Mouse (Mus musculus): ENCODE data around the gene P4htm. TPM values are rescaled to one million over a fixed set of nuclear protein-coding genes. Genes with fewer than 3 reads are reported as not detected.
"Not testable (repeated sequence)": the region's sequence is repeated elsewhere in the genome, so short reads cannot be mapped to it uniquely, and the experiment has no call there.

Gene P4htm
- polyA plus RNA-seq, 1 experiment from 2014 or later = 11.9 TPM

DNA sequence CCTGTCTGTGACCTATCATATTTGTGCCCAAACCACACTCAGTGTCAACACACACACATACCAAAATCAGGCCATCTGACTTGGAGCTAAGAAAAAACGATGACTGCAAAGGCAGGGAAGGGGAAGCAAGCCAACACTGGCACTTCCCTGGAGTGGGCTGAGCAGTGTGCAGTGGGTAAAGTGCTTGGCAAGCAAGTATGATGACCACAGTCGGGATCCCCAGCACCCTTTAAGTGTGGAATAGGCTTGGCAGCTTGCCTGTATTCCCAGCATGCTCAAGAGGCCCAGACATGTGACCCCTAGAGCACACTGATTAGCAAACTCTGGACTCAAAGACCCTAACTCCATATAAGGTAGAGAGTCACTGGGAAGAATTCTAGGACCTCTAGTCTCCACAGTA is 29.0 kb upstream of the P4htm start:
- Histone ChIP-seq H3K27me3 (ENCODE audit: control insufficient read depth, insufficient read depth, low read length) (no peaks in the 10 kb centered on the region), H3K4me1 (replicated peaks; ENCODE audit: control insufficient read depth, insufficient read depth, low read length) (no peaks in the 10 kb centered on the region), H3K4me2 (ENCODE audit: low read depth, low read length, severe bottlenecking) (no peak overlapping the region), H3K27ac (ENCODE audit: low read depth, low read length) (no peak overlapping the region), H3K9me3 (ENCODE audit: control insufficient read depth, low read length) (no peaks in the 10 kb centered on the region), H3K9ac (ENCODE audit: low read length) (no peak overlapping the region), H3K4me3 (ENCODE audit: low read depth, low read length) (no peak overlapping the region), H3K36me3 (ENCODE audit: control insufficient read depth, insufficient read depth, low read length) (no peaks in the 10 kb centered on the region)
- ATAC-seq (replicated peaks; ENCODE audit: low FRiP score) (no peak), DNase-seq (ENCODE audit: low spot score) (no peak)
- 76% methylated on average over 2 of the region's 2 CpGs for WGBS

DNA sequence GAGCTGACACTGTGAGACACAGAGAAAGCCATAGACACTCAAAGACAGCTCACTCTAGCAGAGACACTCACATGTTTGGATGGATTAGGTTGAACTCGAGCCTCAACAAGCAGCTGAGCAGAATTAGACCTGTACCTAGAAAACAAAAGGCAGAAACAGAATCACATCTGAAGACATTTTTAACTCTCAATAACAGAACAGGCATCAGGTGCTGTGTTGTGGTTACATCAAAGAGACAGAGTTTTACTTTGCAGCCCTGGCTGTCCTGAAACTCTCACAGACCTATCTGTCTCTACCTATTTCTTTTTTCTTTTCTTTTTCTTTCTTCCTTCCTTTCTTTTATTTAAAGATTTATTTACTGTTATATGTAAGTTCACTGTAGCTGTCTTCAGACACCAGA is 19.8 kb upstream of the P4htm start:
- H3K4me1 ChIP-seq (replicated peaks; ENCODE audit: control insufficient read depth, insufficient read depth, low read length) = no peaks in the 10 kb centered on the region
- H3K4me2 ChIP-seq (ENCODE audit: low read depth, low read length, severe bottlenecking) = no peak overlapping the region
- no peak overlapping the region for H3K27ac ChIP-seq (ENCODE audit: low read depth, low read length)
- ATAC-seq (replicated peaks; ENCODE audit: low FRiP score) (no peak), DNase-seq (ENCODE audit: low spot score) (no peak)
- no peak overlapping the region for H3K4me3 ChIP-seq (ENCODE audit: low read depth, low read length)
- no peak overlapping the region for H3K9ac ChIP-seq (ENCODE audit: low read length)
- H3K9me3 ChIP-seq (ENCODE audit: control insufficient read depth, low read length) = no peaks in the 10 kb centered on the region
- H3K36me3 ChIP-seq (ENCODE audit: control insufficient read depth, insufficient read depth, low read length) = peaks cover 4% of the 10 kb centered on the region; the same call in 1 of the 2 replicates
- WGBS = 94% methylated on average over 1 of the region's 1 CpGs
- no peaks in the 10 kb centered on the region for H3K27me3 ChIP-seq (ENCODE audit: control insufficient read depth, insufficient read depth, low read length)

DNA sequence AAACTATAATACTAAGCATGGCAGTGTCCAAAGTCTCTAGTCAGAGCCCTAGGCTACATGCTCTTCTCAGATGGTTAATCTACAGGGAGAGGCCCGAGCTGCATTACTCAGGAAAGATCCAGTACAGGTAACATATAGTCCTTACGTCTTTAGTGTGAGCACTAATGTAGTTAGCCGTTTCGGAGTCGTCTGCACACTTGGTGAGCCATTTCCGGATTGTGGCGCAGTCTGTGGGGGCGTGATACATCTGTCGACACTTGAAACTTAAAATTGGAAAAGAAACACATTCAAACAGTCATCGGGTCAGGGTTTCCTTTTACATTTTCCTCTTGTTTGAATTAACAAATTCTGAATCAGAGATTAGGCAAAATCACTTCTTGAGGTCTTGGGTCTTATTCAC is 14.0 kb upstream of the P4htm start:
- 96% methylated on average over 10 of the region's 10 CpGs for WGBS
- ATAC-seq (replicated peaks; ENCODE audit: low FRiP score) = no peak
- no peak for DNase-seq (ENCODE audit: low spot score)
- H3K9ac ChIP-seq (ENCODE audit: low read length) = no peak overlapping the region
- H3K27ac ChIP-seq (ENCODE audit: low read depth, low read length) = no peak overlapping the region
- no peak overlapping the region for H3K4me2 ChIP-seq (ENCODE audit: low read depth, low read length, severe bottlenecking)
- no peak overlapping the region for H3K4me3 ChIP-seq (ENCODE audit: low read depth, low read length)
- no peaks in the 10 kb centered on the region for H3K9me3 ChIP-seq (ENCODE audit: control insufficient read depth, low read length)
- no peaks in the 10 kb centered on the region for H3K4me1 ChIP-seq (replicated peaks; ENCODE audit: control insufficient read depth, insufficient read depth, low read length)
- no peaks in the 10 kb centered on the region for H3K27me3 ChIP-seq (ENCODE audit: control insufficient read depth, insufficient read depth, low read length)
- no peaks in the 10 kb centered on the region; the same call in 1 of the 2 replicates for H3K36me3 ChIP-seq (ENCODE audit: control insufficient read depth, insufficient read depth, low read length)

GRCm38 (mm10) chr9:108608889-108609288 is 11.4 kb upstream of the P4htm start:
- no peak overlapping the region for H3K27ac ChIP-seq (ENCODE audit: low read depth, low read length)
- no peak overlapping the region for H3K4me3 ChIP-seq (ENCODE audit: low read depth, low read length)
- no peak for DNase-seq (ENCODE audit: low spot score)
- no peaks in the 10 kb centered on the region for H3K4me1 ChIP-seq (replicated peaks; ENCODE audit: control insufficient read depth, insufficient read depth, low read length)
- no peak for ATAC-seq (replicated peaks; ENCODE audit: low FRiP score)
- WGBS = 94% methylated on average over 4 of the region's 4 CpGs
- H3K36me3 ChIP-seq (ENCODE audit: control insufficient read depth, insufficient read depth, low read length) = no peaks in the 10 kb centered on the region; the same call in 1 of the 2 replicates
- H3K9ac ChIP-seq (ENCODE audit: low read length) = no peak overlapping the region
- H3K9me3 ChIP-seq (ENCODE audit: control insufficient read depth, low read length) = no peaks in the 10 kb centered on the region
- no peaks in the 10 kb centered on the region for H3K27me3 ChIP-seq (ENCODE audit: control insufficient read depth, insufficient read depth, low read length)
- no peak overlapping the region for H3K4me2 ChIP-seq (ENCODE audit: low read depth, low read length, severe bottlenecking)

- not testable (repeated sequence) for H3K27ac ChIP-seq (ENCODE audit: low read depth, low read length); ATAC-seq (replicated peaks; ENCODE audit: low FRiP score); H3K27me3 ChIP-seq (ENCODE audit: control insufficient read depth, insufficient read depth, low read length); H3K36me3 ChIP-seq (ENCODE audit: control insufficient read depth, insufficient read depth, low read length); H3K4me2 ChIP-seq (ENCODE audit: low read depth, low read length, severe bottlenecking); H3K4me3 ChIP-seq (ENCODE audit: low read depth, low read length); H3K9ac ChIP-seq (ENCODE audit: low read length); H3K9me3 ChIP-seq (ENCODE audit: control insufficient read depth, low read length); H3K4me1 ChIP-seq (replicated peaks; ENCODE audit: control insufficient read depth, insufficient read depth, low read length); DNase-seq (ENCODE audit: low spot score)
- 92% methylated on average over 5 of the region's 5 CpGs for WGBS
These were observed 10.5 kb upstream of the P4htm start for GRCm38 (mm10) chr9:108607929-108608328.

DNA sequence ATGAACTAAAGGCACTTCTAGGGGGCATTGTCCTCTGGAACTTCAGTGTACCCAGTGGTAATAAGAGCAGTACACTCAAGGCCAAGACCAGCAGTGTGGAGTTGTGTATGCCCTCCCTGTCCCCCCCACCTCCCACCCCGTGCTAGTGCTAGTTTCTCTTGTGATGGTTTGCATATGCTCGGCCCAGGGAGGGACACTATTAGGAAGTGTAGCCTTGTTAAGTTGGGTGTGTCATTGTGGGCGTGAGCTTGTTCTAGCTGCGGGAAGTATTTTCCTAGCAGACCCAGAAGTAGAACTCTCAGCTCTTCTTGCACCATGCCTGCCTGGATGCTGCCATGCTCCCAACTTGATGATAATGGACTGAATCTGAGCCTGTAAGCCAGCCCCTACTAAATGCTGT is 4.5 kb upstream of the P4htm start:
- 90% methylated on average over 4 of the region's 4 CpGs for WGBS
- DNase-seq (ENCODE audit: low spot score) = no peak
- ATAC-seq (replicated peaks; ENCODE audit: low FRiP score) = no peak
- H3K4me1 ChIP-seq (replicated peaks; ENCODE audit: control insufficient read depth, insufficient read depth, low read length) = no peaks in the 10 kb centered on the region
- no peak overlapping the region for H3K4me2 ChIP-seq (ENCODE audit: low read depth, low read length, severe bottlenecking)
- H3K36me3 ChIP-seq (ENCODE audit: control insufficient read depth, insufficient read depth, low read length) = no peaks in the 10 kb centered on the region; the same call in 1 of the 2 replicates
- no peak overlapping the region for H3K9ac ChIP-seq (ENCODE audit: low read length)
- no peaks in the 10 kb centered on the region for H3K9me3 ChIP-seq (ENCODE audit: control insufficient read depth, low read length)
- H3K27me3 ChIP-seq (ENCODE audit: control insufficient read depth, insufficient read depth, low read length) = no peaks in the 10 kb centered on the region
- no peak overlapping the region for H3K4me3 ChIP-seq (ENCODE audit: low read depth, low read length)
- no peak overlapping the region for H3K27ac ChIP-seq (ENCODE audit: low read depth, low read length)

- Histone ChIP-seq H3K27ac (ENCODE audit: low read depth, low read length) (no peak overlapping the region), H3K4me2 (ENCODE audit: low read depth, low read length, severe bottlenecking) (no peak overlapping the region), H3K9me3 (ENCODE audit: control insufficient read depth, low read length) (no peaks in the 10 kb centered on the region), H3K9ac (ENCODE audit: low read length) (no peak overlapping the region), H3K27me3 (ENCODE audit: control insufficient read depth, insufficient read depth, low read length) (no peaks in the 10 kb centered on the region), H3K36me3 (ENCODE audit: control insufficient read depth, insufficient read depth, low read length) (no peaks in the 10 kb centered on the region; the same call in 1 of the 2 replicates), H3K4me1 (replicated peaks; ENCODE audit: control insufficient read depth, insufficient read depth, low read length) (no peaks in the 10 kb centered on the region), H3K4me3 (ENCODE audit: low read depth, low read length) (no peak overlapping the region)
- no peak for DNase-seq (ENCODE audit: low spot score)
- WGBS = 81% methylated on average over 2 of the region's 2 CpGs
- ATAC-seq (replicated peaks; ENCODE audit: low FRiP score) = no peak
These were observed 2.5 kb upstream of the P4htm start for GRCm38 (mm10) chr9:108600011-108600410.

DNA sequence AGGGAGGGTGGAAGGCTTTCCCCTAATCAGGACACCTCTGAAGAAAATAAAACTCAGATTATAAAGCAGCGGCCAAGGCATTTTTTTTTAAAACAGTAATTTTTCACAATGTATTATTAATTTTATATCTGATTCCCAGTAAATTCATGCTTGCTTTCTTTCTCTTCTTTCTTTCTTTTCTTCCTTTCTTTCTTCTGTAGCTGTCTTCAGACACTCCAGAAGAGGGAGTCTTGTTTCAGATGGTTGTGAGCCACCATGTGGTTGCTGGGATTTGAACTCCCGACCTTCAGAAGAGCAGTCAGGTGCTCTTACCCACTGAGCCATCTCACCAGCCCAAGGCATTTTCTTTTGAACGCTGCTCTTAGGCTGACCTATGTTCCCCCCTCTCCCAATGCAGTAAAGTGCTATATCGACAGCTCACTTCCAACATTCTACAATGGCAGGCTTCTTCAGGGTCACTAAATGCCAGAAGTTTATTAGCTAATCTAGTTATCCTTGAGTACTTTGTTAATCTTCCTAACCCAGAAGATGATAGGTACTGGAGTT is 1.6 kb upstream of the P4htm start:
- Histone ChIP-seq H3K36me3 (ENCODE audit: control insufficient read depth, insufficient read depth, low read length) (no peaks in the 10 kb centered on the region; the same call in 1 of the 2 replicates), H3K4me2 (ENCODE audit: low read depth, low read length, severe bottlenecking) (no peak overlapping the region), H3K27ac (ENCODE audit: low read depth, low read length) (no peak overlapping the region), H3K4me1 (replicated peaks; ENCODE audit: control insufficient read depth, insufficient read depth, low read length) (no peaks in the 10 kb centered on the region), H3K9ac (ENCODE audit: low read length) (no peak overlapping the region), H3K4me3 (ENCODE audit: low read depth, low read length) (no peak overlapping the region), H3K27me3 (ENCODE audit: control insufficient read depth, insufficient read depth, low read length) (no peaks in the 10 kb centered on the region), H3K9me3 (ENCODE audit: control insufficient read depth, low read length) (no peaks in the 10 kb centered on the region)
- DNase-seq (ENCODE audit: low spot score) = no peak
- no peak for ATAC-seq (replicated peaks; ENCODE audit: low FRiP score)
- WGBS = 80% methylated on average over 4 of the region's 4 CpGs

GRCm38 (mm10) chr9:108594354-108594753 is 3.1 kb downstream of the P4htm start:
- no peak for DNase-seq (ENCODE audit: low spot score)
- Histone ChIP-seq H3K4me3 (ENCODE audit: low read depth, low read length) (no peak overlapping the region), H3K27me3 (ENCODE audit: control insufficient read depth, insufficient read depth, low read length) (no peaks in the 10 kb centered on the region), H3K4me1 (replicated peaks; ENCODE audit: control insufficient read depth, insufficient read depth, low read length) (peaks cover under 1% of the 10 kb centered on the region; the same call in 1 of the 2 replicates), H3K36me3 (ENCODE audit: control insufficient read depth, insufficient read depth, low read length) (no peaks in the 10 kb centered on the region), H3K9me3 (ENCODE audit: control insufficient read depth, low read length) (no peaks in the 10 kb centered on the region), H3K4me2 (ENCODE audit: low read depth, low read length, severe bottlenecking) (no peak overlapping the region), H3K9ac (ENCODE audit: low read length) (no peak overlapping the region), H3K27ac (ENCODE audit: low read depth, low read length) (no peak overlapping the region)
- no peak for ATAC-seq (replicated peaks; ENCODE audit: low FRiP score)
- WGBS = 88% methylated on average over 3 of the region's 3 CpGs
